Mouse (Mus musculus): Measurements from ENCODE around the gene Gm10985. TPM values are rescaled to one million over a fixed set of nuclear protein-coding genes. Genes with fewer than 3 reads are reported as not detected.
A peak's percentile ranks its signal among the peaks of the same experiment; 100 is the strongest.

Gene Gm10985
- total RNA-seq (2021), result not detected
- long read RNA-seq, experiment 1, result 0 reads
- long read RNA-seq, experiment 2, result 0 reads

DNA sequence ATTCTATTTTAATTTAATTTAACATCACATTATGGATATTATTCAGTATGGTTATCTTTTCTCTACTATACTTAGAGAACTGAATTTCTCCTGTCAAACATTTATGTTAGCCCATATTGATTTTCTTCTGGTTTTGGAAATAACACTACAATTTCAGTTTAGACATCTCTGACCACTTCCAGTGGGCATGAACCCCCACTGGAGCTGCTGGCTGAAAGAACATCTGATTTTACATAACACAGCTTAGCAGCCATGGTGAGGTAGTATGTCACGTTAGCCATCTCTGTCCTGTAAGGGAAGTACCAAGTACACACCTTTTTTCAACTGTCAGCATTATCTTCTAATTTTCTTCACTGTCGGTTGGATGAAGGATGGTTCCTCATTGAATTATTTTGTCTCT, at the start of gene Gm10985:
Gm10985 (plus strand) TSS at position 301 of the 400 bp plus-strand sequence.
- Histone ChIP-seq H3K4me3 (no peak within 1 kb of the TSS), H3K27ac (no peak within 1 kb of the TSS)
- DNase-seq, result no peak
- no peak for TF ChIP-seq CTCF (IDR thresholded peaks at IDR 0.05)
- intact Hi-C loops (cut with DNase I), result no loop called here

DNA sequence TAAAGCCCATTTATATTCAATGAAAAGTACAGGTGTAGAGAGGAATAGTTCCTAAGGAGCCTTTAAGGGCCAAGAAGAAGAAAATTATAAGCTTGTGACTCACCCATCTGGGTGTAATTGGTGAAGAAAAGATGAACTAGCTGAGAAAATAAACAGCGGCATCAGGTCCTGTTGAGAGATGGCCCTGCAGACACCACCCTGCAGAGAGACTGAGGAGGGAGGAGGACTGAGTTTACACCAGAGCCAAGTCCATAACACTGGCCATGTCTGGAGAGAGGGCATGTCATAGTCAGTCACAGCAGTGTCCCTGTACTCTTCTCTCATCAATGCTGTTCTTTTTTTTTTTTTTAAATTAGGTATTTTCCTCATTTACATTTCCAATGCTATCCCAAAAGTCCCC, 48.0 kb upstream of the Gm10985 start:
- Histone ChIP-seq H3K27ac (no peak overlapping the region), H3K4me3 (no peak overlapping the region)
- no peak for TF ChIP-seq CTCF (IDR thresholded peaks at IDR 0.05)
- intact Hi-C loops (cut with DNase I), result no loop called here
- DNase-seq, result no peak

- H3K27ac ChIP-seq, result no peak overlapping the region
- intact Hi-C loops (cut with DNase I), result no loop called here
- no peak for TF ChIP-seq CTCF (IDR thresholded peaks at IDR 0.05)
- DNase-seq, result no peak
- H3K4me3 ChIP-seq, result no peak overlapping the region
Measured at GRCm38 (mm10) chr3:53799671-53800070, 45.2 kb upstream of the Gm10985 start.

DNA sequence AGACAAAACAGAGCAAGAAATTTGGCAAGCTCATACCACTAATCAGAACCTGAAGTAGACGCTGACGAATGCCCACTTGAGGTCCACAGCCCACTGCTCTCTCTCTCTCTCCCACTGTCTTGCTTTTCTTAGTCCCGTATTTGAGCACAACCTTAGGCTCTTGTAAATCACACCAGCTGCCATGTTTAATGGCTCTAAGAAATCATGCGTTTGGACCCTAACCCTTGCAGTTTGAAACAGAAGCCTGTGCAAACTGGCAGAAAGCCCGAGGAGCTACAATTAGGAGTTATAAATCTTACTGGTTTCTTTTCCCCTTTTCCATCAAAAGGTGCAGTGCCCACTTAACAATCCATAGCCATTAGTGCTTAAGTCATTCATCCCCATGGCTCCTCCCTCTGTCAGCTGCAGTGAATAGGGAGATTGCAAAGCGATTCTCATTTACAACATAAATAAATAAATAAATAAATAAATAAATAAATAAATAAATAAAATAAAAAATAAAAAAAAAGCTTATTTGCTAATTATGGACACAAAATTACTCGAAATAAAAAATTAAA, 31.4 kb upstream of the Gm10985 start:
- H3K27ac ChIP-seq, result no peak overlapping the region
- TF ChIP-seq CTCF (IDR thresholded peaks at IDR 0.05), result no peak
- DNase-seq, result no peak
- intact Hi-C loops (cut with DNase I), result no loop called here
- no peak overlapping the region for H3K4me3 ChIP-seq

DNA sequence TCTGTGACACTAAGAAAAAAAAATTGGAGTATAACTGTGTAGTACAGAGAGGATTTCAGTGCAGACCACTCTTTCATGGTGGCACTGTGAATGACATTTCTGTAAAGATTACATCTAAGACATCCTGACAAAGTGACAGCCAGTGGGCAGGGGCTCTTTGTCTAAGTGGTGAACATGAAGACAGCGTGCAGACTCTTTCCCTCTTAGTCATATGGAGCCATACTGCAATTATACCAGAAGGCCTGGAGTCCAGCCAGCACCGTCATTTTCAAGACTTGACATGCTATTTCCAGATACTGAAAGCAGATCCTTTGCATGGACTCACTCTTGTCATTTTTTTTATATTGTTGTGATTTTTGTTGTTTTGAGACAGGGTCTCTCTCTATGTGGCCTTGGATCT, 10.6 kb upstream of the Gm10985 start:
- no peak overlapping the region for H3K27ac ChIP-seq
- intact Hi-C loops (cut with DNase I), result no loop called here
- no peak for DNase-seq
- no peak for TF ChIP-seq CTCF (IDR thresholded peaks at IDR 0.05)
- no peak overlapping the region for H3K4me3 ChIP-seq

DNA sequence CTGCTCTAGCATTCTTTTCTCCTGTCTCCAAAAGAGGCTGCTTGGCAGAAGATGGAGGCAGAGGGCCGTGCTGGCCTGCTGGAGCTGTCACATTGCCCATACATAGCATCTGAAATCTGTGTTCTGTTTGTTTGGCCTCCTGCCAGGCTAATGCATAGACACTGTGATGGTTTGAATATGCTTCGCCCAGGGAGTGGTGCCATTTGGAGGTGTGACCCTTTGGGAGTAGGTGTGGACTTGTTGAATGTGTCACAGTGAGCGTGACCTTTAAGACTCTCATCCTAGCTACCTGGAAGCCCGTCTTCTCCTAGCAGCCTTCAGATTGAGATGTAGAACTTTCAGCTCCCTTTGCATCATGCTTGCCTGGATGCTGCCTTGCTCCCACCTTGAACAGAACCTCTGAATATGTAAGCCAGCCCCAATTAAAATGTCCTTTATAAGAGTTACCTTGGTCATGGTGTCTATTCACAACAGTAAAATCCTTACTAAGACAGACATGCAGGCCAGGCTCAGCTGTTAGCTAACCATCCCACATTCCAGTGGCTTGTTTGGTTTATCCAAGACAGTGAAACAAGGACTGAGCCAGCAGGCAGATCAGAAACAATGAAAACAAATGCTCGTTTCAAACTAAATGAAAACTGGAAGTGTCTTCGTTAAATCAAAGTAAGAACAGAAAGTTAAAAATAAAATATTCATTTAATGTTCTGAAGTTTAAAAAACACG, 1.5 kb downstream of the Gm10985 start:
- no peak overlapping the region for H3K4me3 ChIP-seq
- TF ChIP-seq CTCF (IDR thresholded peaks at IDR 0.05), result no peak
- DNase-seq, result no peak
- intact Hi-C loops (cut with DNase I), result no loop called here
- H3K27ac ChIP-seq, result no peak overlapping the region

DNA sequence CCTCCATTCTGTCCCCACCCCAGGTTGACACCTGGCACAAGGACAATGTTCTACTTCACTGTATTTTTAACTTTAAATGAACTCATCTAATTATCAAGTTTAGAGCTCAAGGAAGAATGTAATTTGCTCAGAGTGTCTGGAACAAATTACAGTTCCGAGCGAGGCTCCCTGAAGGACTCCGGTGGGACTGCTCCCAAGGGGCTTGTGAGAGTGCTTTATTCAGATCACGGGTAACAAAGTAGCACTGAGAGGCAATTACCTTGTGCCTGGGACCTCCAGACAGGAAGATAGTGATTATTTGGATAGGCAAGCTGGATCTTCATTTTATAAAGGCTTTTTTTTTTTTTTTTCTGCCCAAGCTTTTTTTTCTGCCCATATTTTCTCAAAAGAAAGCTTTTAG, 2.8 kb downstream of the Gm10985 start:
- no peak overlapping the region for H3K4me3 ChIP-seq
- H3K27ac ChIP-seq, result no peak overlapping the region
- intact Hi-C loops (cut with DNase I), result no loop called here
- no peak for DNase-seq
- no peak for TF ChIP-seq CTCF (IDR thresholded peaks at IDR 0.05)

DNA sequence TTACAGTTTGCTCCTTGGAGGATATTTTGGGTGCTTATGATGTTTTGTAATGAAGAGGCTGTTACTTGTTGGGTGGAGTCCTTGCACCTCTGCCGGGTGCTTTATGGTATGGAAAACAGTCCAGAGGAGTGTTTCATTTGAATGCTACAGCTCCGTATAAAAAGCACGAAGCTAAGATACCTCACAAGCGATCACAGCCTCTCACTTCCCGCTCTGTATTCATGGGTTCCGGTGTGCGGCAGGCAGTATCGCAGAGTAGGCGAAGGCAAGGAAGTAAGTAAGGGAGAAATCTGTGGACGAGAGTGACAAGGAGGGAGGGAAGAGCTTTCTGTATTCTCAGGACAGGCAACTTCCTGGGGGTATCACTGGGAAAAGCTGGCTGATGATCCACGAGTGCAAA, 3.4 kb downstream of the Gm10985 start:
- no peak overlapping the region for H3K27ac ChIP-seq
- intact Hi-C loops (cut with DNase I), result no loop called here
- no peak for TF ChIP-seq CTCF (IDR thresholded peaks at IDR 0.05)
- H3K4me3 ChIP-seq, result no peak overlapping the region
- no peak for DNase-seq

DNA sequence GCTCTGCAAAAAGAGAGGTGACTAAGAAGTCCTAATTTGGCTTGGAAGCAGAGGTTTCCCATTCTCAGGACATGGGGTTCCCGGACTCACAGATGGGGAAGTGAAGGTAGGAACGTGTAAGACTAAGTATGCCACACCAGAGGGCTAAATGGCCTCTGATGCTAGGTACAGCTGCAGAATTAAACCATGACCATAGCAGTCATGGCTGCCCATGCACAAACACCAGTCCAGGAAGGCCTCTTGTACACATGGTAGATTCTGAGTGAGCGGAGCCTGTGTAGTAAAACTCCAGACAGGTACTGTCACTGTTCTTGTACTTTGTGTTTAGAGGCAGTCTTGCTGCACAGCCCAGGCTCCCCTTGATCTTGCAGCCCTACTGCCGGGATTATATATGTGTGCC, 9.4 kb downstream of the Gm10985 start:
- Histone ChIP-seq H3K27ac (no peak overlapping the region), H3K4me3 (no peak overlapping the region)
- no peak for DNase-seq
- intact Hi-C loops (cut with DNase I), result no loop called here
- TF ChIP-seq CTCF (IDR thresholded peaks at IDR 0.05), result no peak

- Histone ChIP-seq H3K27ac (no peak overlapping the region), H3K4me3 (no peak overlapping the region)
- intact Hi-C loops (cut with DNase I), result no loop called here
- DNase-seq, result no peak
- no peak for TF ChIP-seq CTCF (IDR thresholded peaks at IDR 0.05)
Measured at GRCm38 (mm10) chr3:53854831-53855230, 9.9 kb downstream of the Gm10985 start.

DNA sequence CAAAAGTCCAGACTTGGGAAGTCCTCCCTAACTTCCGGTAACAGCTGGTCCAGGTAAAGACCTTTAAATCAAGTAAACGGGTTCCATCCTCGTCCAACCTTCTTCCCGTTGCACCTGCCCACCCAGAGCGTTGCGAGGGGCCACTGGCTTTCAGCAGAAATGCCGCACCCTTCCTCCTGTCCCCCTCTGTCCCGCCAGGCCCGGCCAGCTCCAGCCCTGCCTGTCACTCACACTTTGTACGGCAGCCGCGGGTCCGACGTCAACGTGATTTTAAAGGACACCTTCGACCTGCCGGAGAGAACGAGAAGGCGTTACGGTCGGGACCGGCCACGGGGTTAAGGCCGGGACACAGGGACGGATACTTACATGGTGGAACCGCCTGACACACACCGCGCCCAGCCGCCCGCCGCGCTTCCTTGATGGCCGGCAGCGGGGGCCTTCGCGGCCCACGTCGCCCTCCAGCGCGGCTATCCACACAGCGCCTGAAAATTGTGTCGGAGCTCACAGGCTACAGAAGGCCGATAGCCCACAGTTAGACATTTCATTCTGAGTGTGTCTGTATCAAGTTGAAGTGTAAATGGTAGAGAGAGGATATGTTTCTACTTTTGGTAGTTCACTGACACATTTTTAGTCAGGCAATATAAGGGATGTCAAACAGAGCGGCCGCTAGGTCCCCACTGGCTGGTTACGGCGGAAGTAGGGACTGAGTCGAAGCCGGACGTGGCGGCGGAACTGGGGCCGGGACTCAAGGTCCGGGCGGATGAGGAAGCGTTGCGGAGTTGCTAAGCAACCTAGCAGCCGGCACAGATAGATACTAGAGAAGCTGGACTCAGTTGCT, 18.7 kb downstream of the Gm10985 start, which contains the start of gene Ufm1:
Ufm1 (minus strand) TSS at position 448 of the 838 bp plus-strand sequence.
- peak within 1 kb of the TSS; percentile 85 for H3K4me3 ChIP-seq
- peak; percentile 97 for DNase-seq
- H3K27ac ChIP-seq, result peak within 1 kb of the TSS; percentile 94
- 0 out of 2 replicates have a peak, but pooled peaks have one; percentile 5 for TF ChIP-seq CTCF (IDR thresholded peaks at IDR 0.05)
- intact Hi-C loops (cut with DNase I), result loop anchor here (2.0 kb wide), 1 partner anchor 339 kb away; no protein-coding TSS in a partner anchor

- TF ChIP-seq CTCF (IDR thresholded peaks at IDR 0.05), result no peak
- no peak for DNase-seq
- Histone ChIP-seq H3K4me3 (no peak overlapping the region), H3K27ac (no peak overlapping the region)
- intact Hi-C loops (cut with DNase I), result no loop called here
Measured at GRCm38 (mm10) chr3:53868212-53868611, 23.3 kb downstream of the Gm10985 start.

GRCm38 (mm10) chr3:53869263-53869662, 24.4 kb downstream of the Gm10985 start:
- Histone ChIP-seq H3K4me3 (no peak overlapping the region), H3K27ac (no peak overlapping the region)
- TF ChIP-seq CTCF (IDR thresholded peaks at IDR 0.05), result no peak
- no peak for DNase-seq
- intact Hi-C loops (cut with DNase I), result no loop called here
